8 mouse cellular contexts compared by ENCODE assay signal in genomic region chr7:25718788-25719417, GRCm38 (mm10). TPM values are rescaled to one million over a fixed set of nuclear protein-coding genes. Genes with fewer than 3 reads are reported as not detected.
DNase-seq lines count a peak whose midpoint lies in the region; ATAC-seq and TF ChIP-seq lines count a peak whose summit lies in the region.

Gene Ccdc97 (minus strand): TSS chr7:25719088.

- 0 out of 2 replicates have a peak, but pooled peaks cover 4% of the 10 kb centered on the region for H3K4me1 ChIP-seq in hindbrain, postnatal 0 days (ENCODE audit: insufficient read depth, low read length)

- DNase-seq in ZHBTc4 (ENCODE audit: low read depth, low spot score) = peak; percentile 95
- DNase-seq in gastrocnemius, adult 2 months = peak; percentile 95
- DNase-seq in hindbrain, postnatal 0 days (ENCODE audit: low spot score) = peak; percentile 98
- DNase-seq in left cerebral cortex, adult 2 months (ENCODE audit: extremely low spot score in 1 of 2, low spot score in 2 of 2) = peak; percentile 91 to 93
- DNase-seq in right cerebral cortex, adult 2 months (ENCODE audit: low spot score in 2 of 2) = peak; percentile 96 to 97
- DNase-seq in urinary bladder, postnatal 14 days (ENCODE audit: low spot score) = peak; percentile 93

- H3K27me3 ChIP-seq in hindbrain, postnatal 0 days (ENCODE audit: insufficient read depth, low read length) = no peaks in the 10 kb centered on the region

- no peaks in the 10 kb centered on the region for H3K9me3 ChIP-seq in hindbrain, postnatal 0 days (ENCODE audit: low read length)

- intact Hi-C loops in gastrocnemius, adult 2 months (cut with DNase I) = loop anchor here (5.0 kb wide), 1 partner anchor 33 kb away; the partner anchor contains the start of gene Hnrnpul1
- intact Hi-C loops in left cerebral cortex, adult 2 months (cut with DNase I) = loop anchor here (1.0 to 5.0 kb wide), 3 partner anchors 32 to 94 kb away; partner anchors contain the start of genes Hnrnpul1 and Tgfb1

- ATAC-seq in common myeloid progenitor, adult 5-6 weeks (replicated peaks; ENCODE audit: low read depth, poor library complexity, severe bottlenecking) = peak; percentile 75
- peak; percentile 83 for ATAC-seq in hindbrain, postnatal 0 days
- ATAC-seq in megakaryocyte, adult 5-6 weeks (ENCODE audit: poor library complexity, severe bottlenecking) = peak; percentile 90

- H3K36me3 ChIP-seq in hindbrain, postnatal 0 days (ENCODE audit: insufficient read depth, low read length) = peaks cover 50% of the 10 kb centered on the region

- no peak for TF ChIP-seq CTCF in gastrocnemius, adult 2 months (IDR thresholded peaks at IDR 0.05)
- no peak for TF ChIP-seq CTCF in hindbrain, postnatal 0 days (IDR thresholded peaks at IDR 0.05; ENCODE audit: low read depth)
- no peak for TF ChIP-seq CTCF in left cerebral cortex, adult 2 months (IDR thresholded peaks at IDR 0.05)

- H3K9ac ChIP-seq in hindbrain, postnatal 0 days (replicated peaks; ENCODE audit: low read length) = peak within 1 kb of the TSS; percentile 63

- 4% methylated on average over 32 of the region's 32 CpGs for WGBS in hindbrain, postnatal 0 days

- H3K4me2 ChIP-seq in hindbrain, postnatal 0 days (ENCODE audit: low read depth, low read length) = peak within 1 kb of the TSS; percentile 93

- H3K4me3 ChIP-seq in gastrocnemius, adult 2 months = peak within 1 kb of the TSS; percentile 88
- peak within 1 kb of the TSS; percentile 59 for H3K4me3 ChIP-seq in hindbrain, postnatal 0 days (ENCODE audit: low read length)
- H3K4me3 ChIP-seq in left cerebral cortex, adult 2 months = peak within 1 kb of the TSS; percentile 71

- peak within 1 kb of the TSS; percentile 94 for H3K27ac ChIP-seq in gastrocnemius, adult 2 months
- peak within 1 kb of the TSS; percentile 83 for H3K27ac ChIP-seq in hindbrain, postnatal 0 days
- H3K27ac ChIP-seq in left cerebral cortex, adult 2 months = peak within 1 kb of the TSS; percentile 93

RNA-seq across cellular contexts. Expression of gene Ccdc97, which starts in this region (rescaled TPM):
- total RNA-seq in common myeloid progenitor, adult 5-6 weeks (2017) = 11.9 and 17.5 TPM in 2 replicates
- 10 to 100 TPM; 39.4 to 44.3 TPM for total RNA-seq in gastrocnemius, adult 2 months (2021)
- 41.2 and 43.1 TPM in 2 replicates for total RNA-seq in hindbrain, postnatal 0 days (2014; rRNA removed)
- 23.1 and 26.6 TPM in 2 replicates for polyA plus RNA-seq in hindbrain, postnatal 0 days (2015; fragmentation: Nextera tagmentation; extraction: Ambion mirVana)
- 10 to 100 TPM; 65.4 to 66.5 TPM for total RNA-seq in left cerebral cortex, adult 2 months (2021)
- total RNA-seq in megakaryocyte, adult 5-6 weeks (2015) = 30.5 and 30.9 TPM in 2 replicates
- total RNA-seq in megakaryocyte, adult 5-6 weeks (2017) = 18.3 and 22.9 TPM in 2 replicates

Comparison
In these comparisons a context has a peak if more than half of its experiments do, and no peak if none do; other contexts are left out.
1. Peak in every context shown above with its lines: DNase-seq, ATAC-seq, H3K4me3 ChIP-seq and H3K27ac ChIP-seq.